In genomic region chr2:148751893-148752813, GRCm38 (mm10) we compare ENCODE assay signal across 8 mouse cellular contexts. TPM values are rescaled to one million over a fixed set of nuclear protein-coding genes. Genes with fewer than 3 reads are reported as not detected.
DNase-seq lines count a peak whose midpoint lies in the region; ATAC-seq and TF ChIP-seq lines count a peak whose summit lies in the region.

No protein-coding gene starts in this region.

- TF ChIP-seq CTCF in kidney, adult 2 months (conservative IDR thresholded peaks at IDR 0.05; ENCODE audit: insufficient read depth, insufficient read length, low read depth, low read length), result peak; percentile 26; the same call in 1 of the 2 replicates
- peak; percentile 23; the same call in 1 of the 2 replicates for TF ChIP-seq CTCF in small intestine, adult 2 months (IDR thresholded peaks at IDR 0.05; ENCODE audit: extremely low read depth, insufficient read length, insufficient replicate concordance, low read depth, low read length)

- H3K9me3 ChIP-seq in embryonic facial prominence, embryonic 11.5 days (replicated peaks; ENCODE audit: control insufficient read depth, low read length), result no peaks in the 10 kb centered on the region
- H3K9me3 ChIP-seq in limb, embryonic 11.5 days (ENCODE audit: control insufficient read depth, low read length), result no peaks in the 10 kb centered on the region
- no peaks in the 10 kb centered on the region for H3K9me3 ChIP-seq in midbrain, embryonic 13.5 days

- no peak overlapping the region for H3K27ac ChIP-seq in embryonic facial prominence, embryonic 11.5 days (replicated peaks; ENCODE audit: low read depth, low read length)
- H3K27ac ChIP-seq in kidney, adult 2 months (ENCODE audit: insufficient read depth, low read depth, low read length), result no peak overlapping the region
- H3K27ac ChIP-seq in limb, embryonic 11.5 days (replicated peaks; ENCODE audit: low read depth, low read length), result no peak overlapping the region
- no peak overlapping the region for H3K27ac ChIP-seq in midbrain, embryonic 13.5 days
- H3K27ac ChIP-seq in small intestine, adult 2 months (ENCODE audit: insufficient read depth, low read depth, low read length), result no peak overlapping the region

- H3K4me3 ChIP-seq in embryonic facial prominence, embryonic 11.5 days (ENCODE audit: low read depth, low read length), result peak overlapping the region; percentile 4; the same call in 1 of the 2 replicates
- peak overlapping the region; percentile 59 for H3K4me3 ChIP-seq in kidney, adult 2 months (ENCODE audit: insufficient read depth, low read depth, low read length)
- no peak overlapping the region for H3K4me3 ChIP-seq in limb, embryonic 11.5 days (ENCODE audit: low read depth, low read length)
- H3K4me3 ChIP-seq in midbrain, embryonic 13.5 days (replicated peaks), result peak overlapping the region; percentile 27
- no peak overlapping the region for H3K4me3 ChIP-seq in small intestine, adult 2 months (ENCODE audit: low read depth, low read length)

- no peaks in the 10 kb centered on the region for H3K4me1 ChIP-seq in embryonic facial prominence, embryonic 11.5 days (ENCODE audit: control insufficient read depth, insufficient read depth, low read length)
- peaks cover 3% of the 10 kb centered on the region; the same call in 1 of the 2 replicates for H3K4me1 ChIP-seq in kidney, adult 2 months (ENCODE audit: control insufficient read depth, insufficient read depth, low read length)
- no peaks in the 10 kb centered on the region for H3K4me1 ChIP-seq in limb, embryonic 11.5 days (ENCODE audit: control insufficient read depth, insufficient read depth, low read length)
- H3K4me1 ChIP-seq in midbrain, embryonic 13.5 days (replicated peaks), result no peaks in the 10 kb centered on the region
- no peaks in the 10 kb centered on the region for H3K4me1 ChIP-seq in small intestine, adult 2 months (ENCODE audit: control insufficient read depth, insufficient read depth, insufficient read length, low read length)

- no peak for TF ChIP-seq POLR2A in kidney, adult 2 months (IDR thresholded peaks at IDR 0.05; ENCODE audit: low read depth, low read length)
- no peak for TF ChIP-seq POLR2A in small intestine, adult 2 months (IDR thresholded peaks at IDR 0.05; ENCODE audit: low read depth, low read length)

- no peaks in the 10 kb centered on the region for H3K27me3 ChIP-seq in embryonic facial prominence, embryonic 11.5 days (ENCODE audit: control insufficient read depth, insufficient read depth, low read length)
- H3K27me3 ChIP-seq in kidney, adult 2 months (replicated peaks; ENCODE audit: control insufficient read depth, insufficient read depth, low read length), result no peaks in the 10 kb centered on the region
- H3K27me3 ChIP-seq in limb, embryonic 11.5 days (ENCODE audit: control insufficient read depth, insufficient read depth, low read length), result no peaks in the 10 kb centered on the region
- no peaks in the 10 kb centered on the region for H3K27me3 ChIP-seq in midbrain, embryonic 13.5 days
- H3K27me3 ChIP-seq in small intestine, adult 2 months (ENCODE audit: control insufficient read depth, insufficient read depth, low read length), result no peaks in the 10 kb centered on the region

- H3K9ac ChIP-seq in embryonic facial prominence, embryonic 11.5 days (replicated peaks; ENCODE audit: low read length), result no peak overlapping the region
- no peak overlapping the region for H3K9ac ChIP-seq in limb, embryonic 11.5 days (ENCODE audit: low read length)
- H3K9ac ChIP-seq in midbrain, embryonic 13.5 days (replicated peaks), result no peak overlapping the region; the same call in 1 of the 2 replicates

- 18% methylated on average over 15 of the region's 15 CpGs for WGBS in embryonic facial prominence, embryonic 11.5 days
- WGBS in kidney, adult 2 months, result 15% methylated on average over 15 of the region's 15 CpGs
- 19% methylated on average over 15 of the region's 15 CpGs for WGBS in limb, embryonic 11.5 days
- 17% methylated on average over 15 of the region's 15 CpGs for WGBS in midbrain, embryonic 13.5 days
- 16% methylated on average over 15 of the region's 15 CpGs for WGBS in small intestine, adult 2 months

- peak overlapping the region; percentile 19; the same call in 1 of the 2 replicates for H3K4me2 ChIP-seq in embryonic facial prominence, embryonic 11.5 days (ENCODE audit: low read depth, low read length)
- no peak overlapping the region for H3K4me2 ChIP-seq in limb, embryonic 11.5 days (ENCODE audit: low read depth, severe bottlenecking)
- peak overlapping the region; percentile 47 for H3K4me2 ChIP-seq in midbrain, embryonic 13.5 days (replicated peaks)

- peak; percentile 46 for DNase-seq in 3134 (ENCODE audit: extremely low read depth, insufficient read length, low spot score)
- DNase-seq in adrenal gland, postnatal 14 days, result peak; percentile 82
- DNase-seq in embryonic facial prominence, embryonic 11.5 days (ENCODE audit: low spot score), result peak; percentile 93
- peak; percentile 77 to 86 for DNase-seq in heart, adult 18-20 months
- peak; percentile 86 for DNase-seq in kidney, adult 2 months
- peak; percentile 75 for DNase-seq in limb, embryonic 11.5 days (ENCODE audit: low spot score)

- no peaks in the 10 kb centered on the region for H3K36me3 ChIP-seq in embryonic facial prominence, embryonic 11.5 days (replicated peaks; ENCODE audit: control insufficient read depth, insufficient read depth, low read depth, low read length)
- H3K36me3 ChIP-seq in kidney, adult 2 months (ENCODE audit: control insufficient read depth, insufficient read depth, low read length), result no peaks in the 10 kb centered on the region
- H3K36me3 ChIP-seq in limb, embryonic 11.5 days (ENCODE audit: control insufficient read depth, insufficient read depth, low read length), result no peaks in the 10 kb centered on the region
- H3K36me3 ChIP-seq in midbrain, embryonic 13.5 days, result no peaks in the 10 kb centered on the region
- H3K36me3 ChIP-seq in small intestine, adult 2 months (ENCODE audit: control insufficient read depth, insufficient read depth, low read length), result no peaks in the 10 kb centered on the region

- ATAC-seq in embryonic facial prominence, embryonic 11.5 days (replicated peaks; ENCODE audit: insufficient number of reproducible peaks, low FRiP score, low TSS enrichment, low read depth), result peak; percentile 57
- peak; percentile 66; the same call in 1 of the 2 replicates for ATAC-seq in limb, embryonic 11.5 days (ENCODE audit: insufficient number of reproducible peaks, low FRiP score, low TSS enrichment, low read depth)
- ATAC-seq in midbrain, embryonic 13.5 days, result peak; percentile 90

RNA-seq across cellular contexts. Expression of gene Cstl1, which starts 2.0 kb away (rescaled TPM):
- not detected in 2 replicates for total RNA-seq in adrenal gland, postnatal 14 days (2021)
- not detected in 2 replicates for polyA plus RNA-seq in embryonic facial prominence, embryonic 11.5 days (2014; fragmentation: Nextera tagmentation; extraction: Ambion mirVana)
- not detected for total RNA-seq in heart, adult 18-20 months (2021)
- not detected in 2 replicates for polyA plus RNA-seq in kidney, adult 2 months (2012; rRNA removed)
- 0.25 TPM in 1 of 2 replicates, not detected in the other for polyA plus RNA-seq in limb, embryonic 11.5 days (2014; fragmentation: Nextera tagmentation; extraction: Ambion mirVana)
- polyA plus RNA-seq in midbrain, embryonic 13.5 days (2015; fragmentation: Nextera tagmentation; extraction: Ambion mirVana), result not detected in 2 replicates
- not detected in 2 replicates for polyA plus RNA-seq in small intestine, adult 2 months (2012; rRNA removed)

RNA-seq across cellular contexts. Expression of gene Cst11, which starts 19.1 kb away (rescaled TPM):
- total RNA-seq in adrenal gland, postnatal 14 days (2021), result not detected in 2 replicates
- not detected in 2 replicates for polyA plus RNA-seq in embryonic facial prominence, embryonic 11.5 days (2014; fragmentation: Nextera tagmentation; extraction: Ambion mirVana)
- total RNA-seq in heart, adult 18-20 months (2021), result not detected
- not detected in 2 replicates for polyA plus RNA-seq in kidney, adult 2 months (2012; rRNA removed)
- polyA plus RNA-seq in limb, embryonic 11.5 days (2014; fragmentation: Nextera tagmentation; extraction: Ambion mirVana), result not detected in 2 replicates
- not detected in 2 replicates for polyA plus RNA-seq in midbrain, embryonic 13.5 days (2015; fragmentation: Nextera tagmentation; extraction: Ambion mirVana)
- polyA plus RNA-seq in small intestine, adult 2 months (2012; rRNA removed), result not detected in 2 replicates

RNA-seq across cellular contexts. Expression of gene Napb, which starts 19.9 kb away (rescaled TPM):
- 4.5 and 7.9 TPM in 2 replicates for total RNA-seq in adrenal gland, postnatal 14 days (2021)
- 5.6 and 7.4 TPM in 2 replicates for polyA plus RNA-seq in embryonic facial prominence, embryonic 11.5 days (2014; fragmentation: Nextera tagmentation; extraction: Ambion mirVana)
- 1 to 10 TPM; 1.1 to 1.4 TPM for total RNA-seq in heart, adult 18-20 months (2021)
- 0.99 and 1.5 TPM in 2 replicates for polyA plus RNA-seq in kidney, adult 2 months (2012; rRNA removed)
- polyA plus RNA-seq in limb, embryonic 11.5 days (2014; fragmentation: Nextera tagmentation; extraction: Ambion mirVana), result 3.1 and 3.2 TPM in 2 replicates
- 43.6 and 48.1 TPM in 2 replicates for polyA plus RNA-seq in midbrain, embryonic 13.5 days (2015; fragmentation: Nextera tagmentation; extraction: Ambion mirVana)
- 0.10 and 0.16 TPM in 2 replicates for polyA plus RNA-seq in small intestine, adult 2 months (2012; rRNA removed)

RNA-seq across cellular contexts. Expression of gene 8030411F24Rik, which starts 29.7 kb away (rescaled TPM):
- total RNA-seq in adrenal gland, postnatal 14 days (2021), result not detected in 2 replicates
- polyA plus RNA-seq in embryonic facial prominence, embryonic 11.5 days (2014; fragmentation: Nextera tagmentation; extraction: Ambion mirVana), result not detected in 2 replicates
- not detected for total RNA-seq in heart, adult 18-20 months (2021)
- polyA plus RNA-seq in kidney, adult 2 months (2012; rRNA removed), result not detected in 2 replicates
- not detected in 2 replicates for polyA plus RNA-seq in limb, embryonic 11.5 days (2014; fragmentation: Nextera tagmentation; extraction: Ambion mirVana)
- not detected in 2 replicates for polyA plus RNA-seq in midbrain, embryonic 13.5 days (2015; fragmentation: Nextera tagmentation; extraction: Ambion mirVana)
- not detected in 2 replicates for polyA plus RNA-seq in small intestine, adult 2 months (2012; rRNA removed)

RNA-seq across cellular contexts. Expression of gene Cst12, which starts 37.0 kb away (rescaled TPM):
- total RNA-seq in adrenal gland, postnatal 14 days (2021), result not detected in 2 replicates
- not detected in 2 replicates for polyA plus RNA-seq in embryonic facial prominence, embryonic 11.5 days (2014; fragmentation: Nextera tagmentation; extraction: Ambion mirVana)
- under 1 TPM; 0.55 to 0.98 TPM for total RNA-seq in heart, adult 18-20 months (2021)
- 0.17 TPM in 1 of 2 replicates, not detected in the other for polyA plus RNA-seq in kidney, adult 2 months (2012; rRNA removed)
- not detected in 2 replicates for polyA plus RNA-seq in limb, embryonic 11.5 days (2014; fragmentation: Nextera tagmentation; extraction: Ambion mirVana)
- not detected in 2 replicates for polyA plus RNA-seq in midbrain, embryonic 13.5 days (2015; fragmentation: Nextera tagmentation; extraction: Ambion mirVana)
- polyA plus RNA-seq in small intestine, adult 2 months (2012; rRNA removed), result not detected in 2 replicates

Comparison
In these comparisons a context has a peak if more than half of its experiments do, and no peak if none do; other contexts are left out.
1. H3K4me3 ChIP-seq: peak in embryonic facial prominence, embryonic 11.5 days (single experiment), kidney, adult 2 months (single experiment) and midbrain, embryonic 13.5 days (single experiment); none in limb, embryonic 11.5 days (single experiment) and small intestine, adult 2 months (single experiment).
2. Peak in every context shown above with its lines, with median percentiles within 50 percentile points of each other: DNase-seq and ATAC-seq.